Mouse (Mus musculus): ENCODE measurements around the gene Fxyd4. TPM values are rescaled to one million over a fixed set of nuclear protein-coding genes. Genes with fewer than 3 reads are reported as not detected.
A peak's percentile ranks its signal among the peaks of the same experiment; 100 is the strongest.

Fxyd4 gene
- polyA plus RNA-seq, 1 experiment from 2014 or later: 0.47 TPM

DNA sequence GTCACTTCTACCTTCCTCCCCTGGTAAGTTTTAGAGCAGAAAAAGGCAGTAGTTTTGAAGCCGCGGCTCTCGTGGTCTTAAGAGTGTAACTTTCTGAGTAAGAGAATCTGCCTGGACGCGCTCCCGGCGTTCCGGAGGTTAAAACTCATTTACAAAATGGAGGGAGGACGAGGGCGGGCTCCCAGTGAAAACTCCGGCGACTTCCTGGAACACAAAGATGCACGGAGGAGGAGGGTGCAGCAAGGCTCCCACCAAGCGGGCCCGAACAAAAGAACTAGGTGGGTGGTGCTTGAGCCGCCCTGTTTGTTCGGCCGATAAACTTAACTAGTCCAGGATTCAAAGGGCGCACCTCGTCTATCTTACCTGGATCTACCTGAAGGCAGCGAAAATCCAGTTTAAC, 19.9 kb downstream of the Fxyd4 start:
- H3K4me1 ChIP-seq (replicated peaks): peaks cover 64% of the 10 kb centered on the region
- ATAC-seq (ENCODE audit: insufficient read depth): peak; percentile 28
- peaks cover 38% of the 10 kb centered on the region for H3K36me3 ChIP-seq (replicated peaks)
- H3K27me3 ChIP-seq: no peaks in the 10 kb centered on the region
- H3K27ac ChIP-seq (replicated peaks): peak overlapping the region; percentile 98
- peak overlapping the region; percentile 65 for H3K4me3 ChIP-seq (replicated peaks)
- peak overlapping the region; percentile 75 for H3K9ac ChIP-seq
- no peaks in the 10 kb centered on the region for H3K9me3 ChIP-seq (replicated peaks)
- H3K4me2 ChIP-seq: peak overlapping the region; percentile 89
- WGBS (ENCODE audit: insufficient replicate concordance): under 1% methylated on average over 21 of the region's 21 CpGs

DNA sequence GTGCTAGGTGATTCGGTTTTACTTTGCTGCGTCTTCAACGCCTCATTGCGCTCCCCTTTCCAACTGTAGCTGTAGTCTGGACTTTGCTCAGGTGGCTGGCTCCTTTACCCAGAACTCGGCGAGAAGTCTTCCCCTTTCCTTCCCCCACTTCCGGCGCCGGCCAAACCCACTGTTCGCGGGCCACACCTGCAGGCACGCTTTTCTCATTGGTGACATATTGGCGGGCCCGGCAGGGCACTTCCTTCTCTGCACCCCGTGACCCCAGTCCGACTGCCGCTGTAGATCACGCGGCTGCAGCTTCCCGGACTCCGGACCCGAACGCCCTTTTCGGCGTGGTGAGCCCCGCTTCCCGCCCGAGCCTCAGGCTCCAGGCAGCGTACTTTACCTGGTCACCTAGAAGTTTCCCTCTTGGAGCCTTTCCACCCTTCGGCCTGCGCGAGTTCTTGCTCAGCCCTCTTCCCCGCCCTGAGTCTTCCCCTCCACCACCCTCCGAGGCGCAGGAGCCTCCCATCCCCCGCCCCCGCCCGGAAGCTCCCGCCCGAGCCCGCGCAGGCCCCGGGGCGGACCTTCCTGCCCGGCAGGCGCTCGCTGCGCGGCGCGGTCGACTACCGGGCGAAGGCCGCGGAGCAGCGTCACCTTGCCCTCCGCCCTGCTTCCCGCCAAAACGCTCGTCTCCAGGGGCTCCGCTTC, 20.6 kb downstream of the Fxyd4 start:
- peak overlapping the region; percentile 75 for H3K9ac ChIP-seq
- no peaks in the 10 kb centered on the region for H3K27me3 ChIP-seq
- peaks cover 68% of the 10 kb centered on the region for H3K4me1 ChIP-seq (replicated peaks)
- H3K4me3 ChIP-seq (replicated peaks): peak overlapping the region; percentile 65
- H3K36me3 ChIP-seq (replicated peaks): peaks cover 31% of the 10 kb centered on the region
- peak overlapping the region; percentile 89 for H3K4me2 ChIP-seq
- under 1% methylated on average over 62 of the region's 62 CpGs for WGBS (ENCODE audit: insufficient replicate concordance)
- peak overlapping the region; percentile 98 for H3K27ac ChIP-seq (replicated peaks)
- ATAC-seq (ENCODE audit: insufficient read depth): peak; percentile 96
- no peaks in the 10 kb centered on the region for H3K9me3 ChIP-seq (replicated peaks)

DNA sequence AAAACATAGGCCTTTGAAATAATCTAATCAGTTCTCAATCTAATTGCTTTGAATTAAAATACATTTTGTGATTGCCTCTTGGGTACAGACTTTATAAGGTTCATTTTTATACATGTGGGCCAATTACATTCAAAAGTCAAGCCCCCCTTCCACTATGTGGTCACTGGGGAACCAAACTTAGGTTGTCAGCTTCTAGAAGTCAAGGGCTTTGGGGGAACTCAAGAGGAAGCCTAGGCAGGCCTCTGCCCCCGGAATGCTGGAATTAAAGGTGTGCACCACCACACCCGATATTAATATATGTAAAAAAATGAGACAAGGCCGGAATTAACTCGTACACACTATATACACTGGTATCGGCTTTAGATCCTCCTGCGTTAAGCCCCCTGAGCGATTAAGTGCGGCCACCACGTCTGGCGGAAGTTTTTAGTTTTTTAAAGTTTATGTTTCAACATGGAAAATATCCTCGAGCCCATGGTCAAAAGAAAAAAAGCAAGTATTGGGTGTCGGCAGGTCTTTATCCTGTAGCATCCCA, 21.2 kb downstream of the Fxyd4 start:
- peak overlapping the region; percentile 65 for H3K4me3 ChIP-seq (replicated peaks)
- ATAC-seq (ENCODE audit: insufficient read depth): no peak
- peak overlapping the region; percentile 98 for H3K27ac ChIP-seq (replicated peaks)
- no peaks in the 10 kb centered on the region for H3K27me3 ChIP-seq
- H3K9me3 ChIP-seq (replicated peaks): no peaks in the 10 kb centered on the region
- peak overlapping the region; percentile 89 for H3K4me2 ChIP-seq
- H3K4me1 ChIP-seq (replicated peaks): peaks cover 67% of the 10 kb centered on the region
- H3K9ac ChIP-seq: peak overlapping the region; percentile 75
- peaks cover 25% of the 10 kb centered on the region for H3K36me3 ChIP-seq (replicated peaks)
- under 1% methylated on average over 12 of the region's 12 CpGs for WGBS (ENCODE audit: insufficient replicate concordance)

DNA sequence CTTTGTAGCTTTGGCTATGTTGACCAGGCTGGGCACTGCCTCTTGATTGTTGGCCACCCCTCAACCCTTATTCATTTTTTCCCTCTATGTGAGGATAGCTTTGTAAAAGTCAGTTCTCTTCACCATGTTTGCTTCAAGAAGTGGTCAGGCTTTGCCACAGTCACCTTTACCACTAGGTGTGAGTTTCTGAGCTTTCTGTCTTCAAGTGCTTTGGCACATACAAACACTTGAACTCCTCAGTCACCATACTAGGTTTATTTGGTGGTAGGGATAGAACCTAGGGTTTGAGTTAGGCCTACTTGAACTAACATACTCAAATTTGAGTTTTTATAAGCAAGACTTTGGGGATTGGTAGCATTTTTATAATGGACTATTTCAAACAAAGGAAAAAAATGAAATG, 23.0 kb downstream of the Fxyd4 start:
- Histone ChIP-seq H3K4me2 (peak overlapping the region; percentile 32), H3K27me3 (no peaks in the 10 kb centered on the region), H3K4me3 (replicated peaks) (no peak overlapping the region), H3K4me1 (replicated peaks) (peaks cover 65% of the 10 kb centered on the region), H3K9me3 (replicated peaks) (no peaks in the 10 kb centered on the region), H3K36me3 (replicated peaks) (peaks cover 7% of the 10 kb centered on the region), H3K9ac (no peak overlapping the region), H3K27ac (replicated peaks) (peak overlapping the region; percentile 54)
- ATAC-seq (ENCODE audit: insufficient read depth): no peak

DNA sequence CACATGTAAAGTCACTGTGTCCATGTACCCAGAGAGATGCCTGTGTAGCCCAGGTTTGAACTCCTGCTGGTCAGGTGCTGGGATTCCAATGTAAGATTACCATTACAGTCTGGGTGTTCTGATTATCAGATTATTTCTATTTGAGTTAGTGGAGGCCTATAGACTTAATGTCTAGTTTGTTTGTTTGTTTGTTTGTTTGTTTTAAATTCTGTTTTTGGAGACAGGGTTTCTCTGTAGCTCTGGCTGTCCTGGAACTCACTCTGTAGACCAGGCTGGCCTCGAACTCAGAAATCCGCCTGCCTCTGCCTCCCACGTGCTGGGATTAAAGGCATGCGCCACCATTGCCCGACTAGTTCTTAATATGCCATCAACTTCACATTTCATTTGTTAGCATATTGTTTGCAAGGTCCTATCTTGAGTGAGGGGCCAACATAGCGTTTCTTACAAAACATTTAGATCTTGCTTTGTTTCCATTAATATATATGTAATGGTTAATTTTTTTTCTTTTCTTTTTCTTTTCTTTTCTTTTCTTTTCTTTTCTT, 27.3 kb downstream of the Fxyd4 start:
- H3K4me2 ChIP-seq: peak overlapping the region; percentile 98
- H3K4me3 ChIP-seq (replicated peaks): peak overlapping the region; percentile 88
- H3K4me1 ChIP-seq (replicated peaks): peaks cover 60% of the 10 kb centered on the region
- no peaks in the 10 kb centered on the region for H3K9me3 ChIP-seq (replicated peaks)
- no peaks in the 10 kb centered on the region for H3K27me3 ChIP-seq
- H3K36me3 ChIP-seq (replicated peaks): no peaks in the 10 kb centered on the region
- H3K27ac ChIP-seq (replicated peaks): peak overlapping the region; percentile 96; the same call in 1 of the 2 replicates
- WGBS (ENCODE audit: insufficient replicate concordance): 39% methylated on average over 6 of the region's 6 CpGs
- H3K9ac ChIP-seq: peak overlapping the region; percentile 89
- no peak for ATAC-seq (ENCODE audit: insufficient read depth)

DNA sequence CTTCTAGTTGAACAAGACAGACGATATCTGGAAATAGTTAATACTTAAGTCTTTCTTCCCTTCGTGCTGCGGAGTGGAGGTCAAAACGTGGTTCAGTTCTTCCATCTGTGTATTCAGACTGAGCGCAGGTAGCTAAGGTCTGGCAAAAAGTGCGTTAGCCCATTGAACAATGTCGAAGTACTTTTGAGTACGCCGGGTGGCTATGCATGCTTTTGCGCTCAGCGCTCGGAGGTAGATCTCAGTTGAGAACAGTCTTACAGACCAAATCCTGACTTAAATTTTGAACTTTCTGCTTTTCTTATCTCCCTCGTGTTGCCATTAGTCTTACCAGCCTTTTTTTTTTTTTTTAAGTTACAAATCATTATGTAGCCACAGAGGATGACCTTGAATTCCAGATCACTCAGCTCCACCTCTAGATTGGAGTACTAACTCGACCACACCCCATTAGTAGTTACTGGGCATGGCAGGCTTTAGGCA, 29.0 kb downstream of the Fxyd4 start:
- Histone ChIP-seq H3K27me3 (no peaks in the 10 kb centered on the region), H3K9ac (peak overlapping the region; percentile 89)
- ATAC-seq (ENCODE audit: insufficient read depth): no peak

DNA sequence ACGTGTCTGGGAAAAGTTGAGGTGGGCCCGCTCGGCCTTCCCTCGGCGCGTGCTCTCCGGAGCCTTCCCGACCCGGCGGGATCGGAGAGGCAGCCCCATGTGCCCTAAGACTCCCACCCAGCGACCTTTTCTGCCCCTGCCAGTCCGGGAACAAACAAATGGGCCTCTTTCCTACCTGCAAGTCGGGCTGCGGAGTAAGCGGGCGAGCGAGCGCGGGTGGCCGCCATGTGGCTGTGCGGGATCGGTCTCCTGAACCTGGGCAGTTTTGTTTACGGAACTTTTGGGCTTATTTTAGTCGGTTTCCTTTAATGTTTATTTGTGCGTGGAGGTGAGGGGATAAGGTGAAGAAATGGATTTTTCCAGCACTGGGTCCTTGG, 29.5 kb downstream of the Fxyd4 start:
- ATAC-seq (ENCODE audit: insufficient read depth): peak; percentile 0; the same call in 1 of the 2 replicates
- H3K4me3 ChIP-seq (replicated peaks): peak overlapping the region; percentile 88
- H3K36me3 ChIP-seq (replicated peaks): no peaks in the 10 kb centered on the region
- H3K27ac ChIP-seq (replicated peaks): peak overlapping the region; percentile 96
- H3K9me3 ChIP-seq (replicated peaks): no peaks in the 10 kb centered on the region
- peak overlapping the region; percentile 89 for H3K9ac ChIP-seq
- under 1% methylated on average over 26 of the region's 26 CpGs for WGBS (ENCODE audit: insufficient replicate concordance)
- H3K27me3 ChIP-seq: no peaks in the 10 kb centered on the region
- H3K4me2 ChIP-seq: peak overlapping the region; percentile 98
- peaks cover 53% of the 10 kb centered on the region for H3K4me1 ChIP-seq (replicated peaks)

More for the DNA sequence above, 29.0 kb downstream of the Fxyd4 start:
- no peaks in the 10 kb centered on the region for H3K9me3 ChIP-seq (replicated peaks)
- no peaks in the 10 kb centered on the region for H3K36me3 ChIP-seq (replicated peaks)
- H3K4me2 ChIP-seq: peak overlapping the region; percentile 98
- 0% methylated on average over 14 of the region's 14 CpGs for WGBS (ENCODE audit: insufficient replicate concordance)
- peak overlapping the region; percentile 88 for H3K4me3 ChIP-seq (replicated peaks)
- H3K4me1 ChIP-seq (replicated peaks): peaks cover 53% of the 10 kb centered on the region
- H3K27ac ChIP-seq (replicated peaks): peak overlapping the region; percentile 96

DNA sequence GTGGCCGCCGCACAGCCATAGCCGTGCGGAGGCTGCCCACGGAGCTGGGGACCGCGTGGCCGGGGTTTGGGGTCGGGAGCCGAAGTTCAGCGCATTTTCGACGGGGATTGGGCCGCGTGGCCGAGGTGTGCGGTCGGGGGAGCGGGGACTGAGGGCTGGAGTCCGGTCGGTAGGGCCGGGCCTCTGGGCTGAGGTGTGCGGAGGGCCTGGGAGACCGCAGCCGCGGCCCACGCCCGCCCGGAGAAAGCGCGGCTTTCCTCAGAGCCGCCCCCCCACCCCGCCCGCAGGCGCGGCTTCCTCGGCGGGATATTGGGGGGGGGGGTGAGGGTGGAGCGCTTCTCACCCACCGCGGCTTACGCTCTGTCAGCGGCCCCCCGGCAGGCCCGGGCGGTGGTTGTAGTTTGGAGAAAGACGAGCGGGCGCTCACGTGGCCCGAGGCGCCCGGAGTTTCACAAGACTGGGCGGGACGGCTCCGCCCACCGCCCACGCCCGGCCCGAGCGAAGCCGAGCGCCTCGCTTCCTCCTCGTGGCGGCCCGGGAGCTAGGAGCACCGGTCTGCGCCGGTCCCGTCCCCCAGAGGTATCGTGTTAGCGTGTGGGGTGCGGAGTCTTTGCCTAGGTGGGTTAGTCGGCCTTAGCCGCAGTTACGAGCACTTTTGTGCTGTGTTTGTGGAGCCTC, 30.1 kb downstream of the Fxyd4 start:
- H3K4me1 ChIP-seq (replicated peaks): peaks cover 59% of the 10 kb centered on the region
- no peaks in the 10 kb centered on the region for H3K36me3 ChIP-seq (replicated peaks)
- no peaks in the 10 kb centered on the region for H3K9me3 ChIP-seq (replicated peaks)
- 1% methylated on average over 74 of the region's 77 CpGs for WGBS (ENCODE audit: insufficient replicate concordance)
- peak overlapping the region; percentile 98 for H3K4me2 ChIP-seq
- H3K27me3 ChIP-seq: no peaks in the 10 kb centered on the region
- H3K9ac ChIP-seq: peak overlapping the region; percentile 89
- peak; percentile 59 for ATAC-seq (ENCODE audit: insufficient read depth)
- H3K27ac ChIP-seq (replicated peaks): peak overlapping the region; percentile 96
- peak overlapping the region; percentile 88 for H3K4me3 ChIP-seq (replicated peaks)

DNA sequence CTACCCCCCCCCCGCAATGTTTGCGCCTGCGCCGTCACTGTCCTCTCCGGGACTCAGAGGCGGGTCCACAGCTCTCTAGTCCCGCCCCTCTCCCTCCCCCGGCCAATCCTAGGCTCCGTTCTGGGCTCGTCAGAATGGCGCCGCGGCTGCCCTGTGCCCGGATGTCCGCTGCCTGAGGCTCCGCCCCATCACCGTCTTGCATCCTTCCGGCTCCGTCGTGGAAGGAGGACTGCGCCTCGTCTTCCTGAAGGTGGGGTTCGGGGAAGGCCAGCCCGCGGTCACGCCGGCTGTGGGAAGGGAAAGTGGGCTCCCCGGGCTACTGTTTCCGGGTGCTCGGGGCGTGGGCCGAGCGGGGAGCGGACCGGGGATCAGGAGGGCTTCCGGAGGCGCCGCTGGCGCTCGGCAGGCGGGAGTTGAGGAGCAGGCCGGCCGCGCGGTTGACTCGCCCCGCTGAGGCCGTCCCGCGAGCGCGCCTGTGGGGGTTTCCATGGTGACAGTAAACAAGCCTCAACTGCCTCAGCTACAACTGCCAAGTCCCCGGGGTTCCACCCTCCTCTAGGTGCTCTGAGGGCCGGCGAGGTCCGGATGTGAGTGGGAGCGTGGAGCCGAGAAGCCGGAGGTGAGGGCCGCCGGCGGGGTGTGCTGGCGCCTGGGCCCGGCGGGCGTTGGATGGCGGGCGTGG, 30.8 kb downstream of the Fxyd4 start:
- H3K36me3 ChIP-seq (replicated peaks): no peaks in the 10 kb centered on the region
- peak overlapping the region; percentile 89 for H3K9ac ChIP-seq
- no peaks in the 10 kb centered on the region for H3K27me3 ChIP-seq
- peak overlapping the region; percentile 96 for H3K27ac ChIP-seq (replicated peaks)
- peak overlapping the region; percentile 88 for H3K4me3 ChIP-seq (replicated peaks)
- no peaks in the 10 kb centered on the region for H3K9me3 ChIP-seq (replicated peaks)
- H3K4me2 ChIP-seq: peak overlapping the region; percentile 98
- peak; percentile 90 for ATAC-seq (ENCODE audit: insufficient read depth)
- peaks cover 59% of the 10 kb centered on the region for H3K4me1 ChIP-seq (replicated peaks)
- under 1% methylated on average over 66 of the region's 68 CpGs for WGBS (ENCODE audit: insufficient replicate concordance)

DNA sequence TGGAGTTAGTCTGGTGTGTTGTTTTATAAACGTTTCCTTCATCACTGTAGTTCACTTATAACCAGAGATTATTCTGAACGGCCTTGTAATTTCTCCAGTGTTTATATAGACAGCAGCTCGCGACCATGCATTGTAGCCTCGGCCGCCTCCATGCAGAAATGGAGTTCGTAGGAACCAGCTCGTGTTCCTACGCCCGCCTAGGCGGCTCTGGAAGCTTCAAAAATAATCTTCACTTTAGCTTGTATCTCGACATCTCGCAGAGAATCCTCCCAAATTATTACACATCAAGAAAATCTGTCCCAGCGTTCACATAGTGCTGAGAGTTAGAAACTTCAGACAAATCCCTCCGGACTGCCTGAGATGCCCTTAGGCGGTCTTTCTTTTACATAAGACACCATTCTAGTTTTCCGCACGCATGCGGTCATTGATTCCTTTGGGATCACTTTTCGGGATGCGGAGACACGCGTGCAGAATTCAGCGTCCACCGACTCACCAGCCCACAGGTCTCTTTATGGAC, 31.4 kb downstream of the Fxyd4 start:
- no peaks in the 10 kb centered on the region for H3K9me3 ChIP-seq (replicated peaks)
- peak; percentile 7 for ATAC-seq (ENCODE audit: insufficient read depth)
- peak overlapping the region; percentile 98 for H3K4me2 ChIP-seq
- peaks cover 60% of the 10 kb centered on the region for H3K4me1 ChIP-seq (replicated peaks)
- WGBS (ENCODE audit: insufficient replicate concordance): under 1% methylated on average over 25 of the region's 25 CpGs
- H3K36me3 ChIP-seq (replicated peaks): no peaks in the 10 kb centered on the region
- peak overlapping the region; percentile 84 for H3K27ac ChIP-seq (replicated peaks)
- H3K9ac ChIP-seq: peak overlapping the region; percentile 63
- H3K27me3 ChIP-seq: no peaks in the 10 kb centered on the region
- peak overlapping the region; percentile 88 for H3K4me3 ChIP-seq (replicated peaks)

Data from liver, embryonic 15.5 days (tissue).